Mouse (Mus musculus): ENCODE data around the gene Stard8. TPM values are rescaled to one million over a fixed set of nuclear protein-coding genes. Genes with fewer than 3 reads are reported as not detected.

Stard8 gene
- polyA plus RNA-seq, 1 experiment from 2014 or later: 6.0 TPM

DNA sequence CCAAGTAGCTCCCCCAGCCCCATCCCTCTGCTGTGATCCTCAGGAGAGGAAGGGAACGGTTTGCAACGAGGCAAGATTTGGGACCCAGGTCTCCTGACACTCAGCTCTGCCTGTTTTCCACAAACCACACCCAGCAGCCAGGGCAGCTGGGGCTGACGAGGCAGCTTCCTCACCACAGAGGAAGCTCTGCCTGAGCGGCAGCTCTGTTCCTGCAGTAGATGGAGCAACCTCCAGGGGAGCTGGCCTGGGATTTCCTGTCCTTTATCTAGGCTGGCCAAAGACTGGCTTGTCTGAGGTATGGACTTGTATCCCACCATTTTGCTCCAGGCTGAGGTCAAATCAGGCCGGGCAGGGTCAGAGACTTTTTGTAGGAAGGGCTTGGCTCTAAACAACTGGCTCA, 46.2 kb downstream of the Stard8 start:
- Histone ChIP-seq H3K4me1 (replicated peaks) (no peaks in the 10 kb centered on the region), H3K4me3 (no peak overlapping the region), H3K4me2 (no peak overlapping the region), H3K27ac (no peak overlapping the region), H3K9me3 (no peaks in the 10 kb centered on the region), H3K27me3 (peaks cover 18% of the 10 kb centered on the region), H3K36me3 (no peaks in the 10 kb centered on the region), H3K9ac (no peak overlapping the region)
- no peak for ATAC-seq (ENCODE audit: low FRiP score)
- 59% methylated on average over 5 of the region's 5 CpGs for WGBS

DNA sequence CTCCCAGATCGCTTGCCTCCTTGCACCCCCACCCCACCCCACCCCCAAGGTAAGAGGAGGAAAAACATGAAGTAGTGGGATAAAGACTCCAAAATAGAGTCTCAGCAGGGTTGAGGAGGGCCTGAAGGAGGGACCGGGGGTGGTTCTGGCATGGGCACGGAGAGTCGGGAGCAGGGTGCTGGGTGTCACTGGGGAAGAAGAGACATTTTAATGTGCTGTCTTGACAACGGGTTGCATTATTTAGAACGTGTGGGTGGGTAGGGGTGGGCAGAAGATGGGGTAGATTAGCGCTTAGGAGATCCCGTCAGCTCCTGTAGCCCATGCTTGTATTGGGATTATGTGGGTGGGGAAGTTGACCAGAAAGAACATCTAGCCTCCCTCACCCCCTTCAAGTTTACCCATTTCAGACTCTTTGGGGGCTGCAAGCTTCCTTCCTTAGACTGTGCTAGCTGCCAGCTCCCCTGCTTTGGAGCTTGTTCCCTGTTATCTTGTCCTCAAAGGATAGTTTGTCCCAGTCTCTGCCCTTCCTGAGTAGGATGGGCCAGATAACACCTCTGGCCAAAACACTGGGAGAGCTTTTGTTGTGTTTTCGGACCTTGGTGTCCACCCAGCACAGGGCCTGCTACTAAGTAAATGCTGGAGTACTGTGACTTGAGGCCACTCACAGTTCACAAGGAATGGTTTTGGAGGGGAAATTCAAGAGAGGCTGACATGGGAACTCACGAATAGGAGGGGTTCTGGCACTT, 47.9 kb downstream of the Stard8 start:
- Histone ChIP-seq H3K9ac (no peak overlapping the region), H3K4me3 (no peak overlapping the region), H3K4me1 (replicated peaks) (no peaks in the 10 kb centered on the region), H3K36me3 (no peaks in the 10 kb centered on the region), H3K4me2 (no peak overlapping the region), H3K27ac (no peak overlapping the region), H3K9me3 (no peaks in the 10 kb centered on the region), H3K27me3 (0 out of 2 replicates have a peak, but pooled peaks cover 4% of the 10 kb centered on the region)
- WGBS: 83% methylated on average over 10 of the region's 10 CpGs
- ATAC-seq (ENCODE audit: low FRiP score): no peak

DNA sequence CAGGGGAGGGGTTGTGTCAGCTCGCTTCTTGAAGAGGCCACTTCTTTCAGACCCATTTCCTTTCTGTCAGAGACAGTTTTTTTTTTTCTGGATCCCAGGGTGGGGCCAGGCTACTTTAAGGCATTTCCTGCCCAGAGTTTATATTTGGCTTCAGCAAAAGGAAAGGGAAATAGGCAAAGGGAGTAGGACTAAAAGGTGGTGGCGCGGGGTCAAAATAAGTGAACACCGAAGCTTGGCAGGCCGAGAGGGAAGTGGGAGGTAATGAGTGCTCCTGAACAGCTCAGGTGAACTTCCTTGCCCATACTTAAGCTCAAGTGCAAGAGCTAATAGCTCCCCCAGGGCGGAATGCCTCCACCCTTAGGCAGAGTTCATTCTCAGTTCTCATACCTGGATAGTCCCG, 49.2 kb downstream of the Stard8 start:
- Histone ChIP-seq H3K9ac (no peak overlapping the region), H3K4me2 (no peak overlapping the region), H3K9me3 (no peaks in the 10 kb centered on the region), H3K27ac (no peak overlapping the region), H3K27me3 (no peaks in the 10 kb centered on the region), H3K4me1 (replicated peaks) (no peaks in the 10 kb centered on the region), H3K4me3 (no peak overlapping the region), H3K36me3 (no peaks in the 10 kb centered on the region)
- WGBS: 89% methylated on average over 7 of the region's 7 CpGs
- no peak for ATAC-seq (ENCODE audit: low FRiP score)

DNA sequence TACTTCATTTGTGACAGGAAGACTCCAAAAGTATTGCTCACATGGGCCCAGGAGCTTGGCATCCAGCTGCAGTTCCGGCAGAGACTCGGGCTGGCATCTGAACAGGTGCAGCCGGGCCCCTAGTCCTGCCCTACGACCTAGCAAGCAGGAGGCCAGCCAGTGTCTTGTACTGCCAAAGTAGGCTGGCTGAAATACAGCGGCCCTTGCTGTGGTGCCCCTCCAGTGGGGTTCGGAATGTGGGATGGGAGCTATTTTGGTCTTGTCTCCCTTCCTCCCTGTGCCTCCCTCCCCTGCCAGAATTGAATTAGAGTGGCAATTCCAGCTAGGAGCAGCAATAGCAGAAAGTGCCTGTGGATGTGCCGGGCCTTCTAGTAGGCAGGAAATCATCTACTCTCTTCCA, 51.5 kb downstream of the Stard8 start:
- WGBS: 83% methylated on average over 7 of the region's 7 CpGs
- H3K4me3 ChIP-seq: no peak overlapping the region
- no peak overlapping the region for H3K27ac ChIP-seq
- H3K4me1 ChIP-seq (replicated peaks): no peaks in the 10 kb centered on the region
- ATAC-seq (ENCODE audit: low FRiP score): no peak
- no peak overlapping the region for H3K9ac ChIP-seq
- H3K9me3 ChIP-seq: no peaks in the 10 kb centered on the region
- no peaks in the 10 kb centered on the region; the same call in 1 of the 2 replicates for H3K27me3 ChIP-seq
- H3K4me2 ChIP-seq: no peak overlapping the region
- H3K36me3 ChIP-seq: no peaks in the 10 kb centered on the region

DNA sequence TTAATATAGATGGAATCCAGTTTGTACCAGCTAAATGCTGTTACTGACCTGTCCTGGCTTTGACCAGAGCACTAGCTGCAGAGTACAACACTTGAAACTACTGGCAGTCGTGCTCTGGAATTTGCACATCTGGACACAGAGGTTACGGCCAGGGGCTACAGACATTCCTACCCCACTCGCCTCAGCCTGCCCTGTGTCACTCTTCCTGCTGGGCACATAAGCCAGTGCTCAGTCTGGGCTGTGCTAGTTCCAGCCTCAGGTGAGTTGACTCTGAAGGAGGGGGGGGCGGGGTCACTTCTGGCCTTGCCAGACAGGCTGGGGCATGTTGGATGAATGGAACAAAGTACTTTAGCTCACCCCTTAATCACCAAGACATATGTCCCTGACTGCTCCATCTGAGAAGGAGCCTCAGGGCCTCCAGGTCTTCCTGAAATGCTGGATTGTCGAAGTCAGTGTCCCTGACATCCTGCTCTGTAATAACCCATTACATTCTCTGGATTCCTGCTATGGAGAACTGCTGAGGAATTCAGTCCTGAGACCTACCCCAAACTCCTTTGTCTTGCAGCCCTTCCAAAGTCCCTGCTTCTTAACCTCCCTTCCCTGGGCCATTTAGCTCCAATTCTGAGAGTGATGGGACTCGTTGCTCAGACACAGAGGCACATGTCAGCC, 54.9 kb downstream of the Stard8 start:
- 62% methylated on average over 6 of the region's 6 CpGs for WGBS
- H3K36me3 ChIP-seq: no peaks in the 10 kb centered on the region

DNA sequence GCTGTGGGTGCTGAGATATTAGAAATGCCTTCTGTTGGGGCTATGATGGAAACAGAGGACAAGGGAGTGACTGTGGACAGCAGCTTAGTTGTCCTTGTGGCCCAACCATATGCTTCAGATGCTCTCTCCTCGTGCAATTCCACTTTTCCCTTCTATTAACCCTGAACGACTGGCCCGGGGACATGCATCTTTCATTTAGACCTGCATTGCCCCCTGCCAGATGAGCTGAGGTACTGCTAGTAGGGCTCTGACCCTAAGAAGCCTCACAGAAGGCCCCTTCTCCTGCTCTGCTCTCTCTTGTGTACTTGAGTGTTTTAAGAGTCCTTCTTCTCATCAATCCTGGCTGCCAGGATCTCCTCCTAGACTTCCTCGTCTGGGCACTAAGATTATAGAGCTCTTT, 56.1 kb downstream of the Stard8 start:
- 46% methylated on average over 4 of the region's 4 CpGs for WGBS
- H3K27ac ChIP-seq: no peak overlapping the region
- no peaks in the 10 kb centered on the region for H3K36me3 ChIP-seq
- H3K9ac ChIP-seq: no peak overlapping the region
- H3K4me3 ChIP-seq: no peak overlapping the region
- ATAC-seq (ENCODE audit: low FRiP score): no peak
- no peaks in the 10 kb centered on the region for H3K9me3 ChIP-seq
- no peak overlapping the region for H3K4me2 ChIP-seq
- no peaks in the 10 kb centered on the region for H3K4me1 ChIP-seq (replicated peaks)
- peaks cover 5% of the 10 kb centered on the region; the same call in 1 of the 2 replicates for H3K27me3 ChIP-seq

More for the DNA sequence above, 54.9 kb downstream of the Stard8 start:
- H3K4me1 ChIP-seq (replicated peaks): no peaks in the 10 kb centered on the region
- H3K9ac ChIP-seq: no peak overlapping the region
- peaks cover 5% of the 10 kb centered on the region; the same call in 1 of the 2 replicates for H3K27me3 ChIP-seq
- H3K4me3 ChIP-seq: no peak overlapping the region
- no peaks in the 10 kb centered on the region for H3K9me3 ChIP-seq
- ATAC-seq (ENCODE audit: low FRiP score): no peak
- no peak overlapping the region for H3K4me2 ChIP-seq
- H3K27ac ChIP-seq: no peak overlapping the region

DNA sequence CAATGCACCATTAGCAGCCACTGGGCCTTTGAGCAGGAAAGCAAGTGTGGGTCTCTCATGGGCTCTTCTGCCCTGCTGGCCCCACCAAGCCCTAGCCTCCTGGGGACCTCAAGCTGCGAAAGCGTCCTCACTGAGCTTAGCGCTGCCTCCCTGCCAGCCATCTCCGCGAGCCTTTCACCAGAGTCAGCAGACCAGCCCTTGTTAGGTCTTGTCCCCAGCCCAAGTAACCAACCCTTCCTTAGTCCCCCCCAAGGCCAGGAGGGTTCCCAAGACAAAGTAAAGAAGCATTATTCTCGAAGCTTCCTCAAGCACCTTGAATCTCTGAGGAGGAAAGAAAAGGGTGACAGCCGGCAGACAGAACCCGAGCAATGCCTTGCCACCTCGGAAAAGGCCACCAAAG, 62.5 kb downstream of the Stard8 start:
- ATAC-seq (ENCODE audit: low FRiP score): no peak
- Histone ChIP-seq H3K4me2 (no peak overlapping the region), H3K4me3 (no peak overlapping the region), H3K9ac (no peak overlapping the region), H3K9me3 (no peaks in the 10 kb centered on the region), H3K27me3 (peaks cover 5% of the 10 kb centered on the region; the same call in 1 of the 2 replicates), H3K36me3 (no peaks in the 10 kb centered on the region), H3K4me1 (replicated peaks) (no peaks in the 10 kb centered on the region), H3K27ac (no peak overlapping the region)
- 95% methylated on average over 9 of the region's 9 CpGs for WGBS

DNA sequence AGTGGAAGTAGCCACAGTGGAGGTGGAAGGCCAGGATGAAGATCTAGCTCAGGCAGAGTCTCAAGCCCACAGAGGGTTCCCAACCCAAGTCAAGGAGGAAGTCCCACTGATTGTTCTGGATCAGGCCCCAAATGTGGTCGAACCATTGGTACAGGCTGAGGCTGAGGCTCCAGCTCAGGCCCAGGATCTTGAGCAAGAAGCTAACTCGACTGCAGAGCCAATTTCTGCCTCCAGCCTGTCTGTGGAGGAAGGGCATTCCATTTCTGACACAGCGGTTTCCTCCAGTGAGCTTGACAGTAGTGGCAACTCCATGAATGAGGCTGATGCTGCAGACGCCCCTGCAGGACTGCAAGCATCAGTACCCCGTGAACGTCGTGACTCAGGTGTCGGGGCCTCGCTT, 63.5 kb downstream of the Stard8 start:
- H3K4me2 ChIP-seq: no peak overlapping the region
- H3K27ac ChIP-seq: no peak overlapping the region
- 89% methylated on average over 9 of the region's 9 CpGs for WGBS
- H3K4me3 ChIP-seq: no peak overlapping the region
- H3K36me3 ChIP-seq: no peaks in the 10 kb centered on the region
- H3K9me3 ChIP-seq: no peaks in the 10 kb centered on the region
- no peaks in the 10 kb centered on the region for H3K4me1 ChIP-seq (replicated peaks)
- ATAC-seq (ENCODE audit: low FRiP score): no peak
- H3K27me3 ChIP-seq: peaks cover 5% of the 10 kb centered on the region; the same call in 1 of the 2 replicates
- no peak overlapping the region for H3K9ac ChIP-seq

DNA sequence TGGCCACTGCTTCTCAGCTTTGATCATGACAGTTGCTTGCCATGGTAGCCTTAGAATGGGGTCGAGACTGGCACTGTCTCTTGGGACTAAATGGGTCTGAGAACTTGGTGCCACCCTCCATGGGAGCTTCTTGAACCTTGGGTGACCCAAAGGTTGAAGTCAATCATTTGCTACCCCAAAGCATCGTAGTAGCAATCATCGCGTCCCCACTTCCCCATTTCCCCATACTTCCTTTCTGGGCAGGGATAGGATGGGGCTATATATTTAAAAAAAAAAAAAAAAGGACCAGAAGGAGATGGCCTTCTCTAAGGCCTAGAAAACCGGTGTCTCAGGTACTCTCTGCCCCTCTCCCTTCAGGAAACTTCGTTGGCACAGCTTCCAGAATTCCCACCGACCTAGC, 64.2 kb downstream of the Stard8 start:
- no peaks in the 10 kb centered on the region for H3K9me3 ChIP-seq
- 70% methylated on average over 7 of the region's 7 CpGs for WGBS
- ATAC-seq (ENCODE audit: low FRiP score): no peak

DNA sequence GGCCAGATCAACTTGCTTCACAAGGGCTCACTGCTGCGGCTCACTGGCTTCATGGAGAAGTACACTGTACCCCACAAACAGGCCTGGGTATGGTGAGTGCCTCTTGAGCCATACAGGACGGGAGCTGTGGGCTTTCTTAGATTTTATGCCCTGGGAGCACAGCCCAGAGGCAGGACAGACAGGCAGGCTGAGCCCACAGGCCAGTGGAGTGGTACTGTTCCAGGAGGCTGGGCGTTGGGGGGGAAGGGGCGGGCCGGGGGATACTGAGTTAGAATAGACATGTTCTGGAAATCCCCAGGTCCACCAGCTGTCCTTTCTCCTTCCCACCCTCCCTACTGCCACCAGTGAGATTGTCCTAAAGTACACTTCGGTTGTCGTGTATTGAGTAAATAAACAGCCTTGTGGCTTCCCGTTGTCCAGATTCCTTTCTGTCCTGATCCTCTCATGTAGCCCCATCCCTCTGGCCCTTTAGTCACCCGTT, 64.7 kb downstream of the Stard8 start:
- ATAC-seq (ENCODE audit: low FRiP score): no peak
- H3K4me3 ChIP-seq: no peak overlapping the region
- no peaks in the 10 kb centered on the region for H3K36me3 ChIP-seq
- H3K4me2 ChIP-seq: no peak overlapping the region
- H3K27me3 ChIP-seq: peaks cover 5% of the 10 kb centered on the region; the same call in 1 of the 2 replicates
- no peak overlapping the region for H3K9ac ChIP-seq
- no peaks in the 10 kb centered on the region for H3K9me3 ChIP-seq
- H3K4me1 ChIP-seq (replicated peaks): no peaks in the 10 kb centered on the region
- 80% methylated on average over 9 of the region's 9 CpGs for WGBS
- no peak overlapping the region for H3K27ac ChIP-seq

More for the DNA sequence above, 64.2 kb downstream of the Stard8 start:
- H3K27ac ChIP-seq: no peak overlapping the region
- no peak overlapping the region for H3K4me3 ChIP-seq
- H3K36me3 ChIP-seq: no peaks in the 10 kb centered on the region
- no peak overlapping the region for H3K9ac ChIP-seq
- no peaks in the 10 kb centered on the region for H3K4me1 ChIP-seq (replicated peaks)
- H3K27me3 ChIP-seq: peaks cover 5% of the 10 kb centered on the region; the same call in 1 of the 2 replicates
- H3K4me2 ChIP-seq: no peak overlapping the region

DNA sequence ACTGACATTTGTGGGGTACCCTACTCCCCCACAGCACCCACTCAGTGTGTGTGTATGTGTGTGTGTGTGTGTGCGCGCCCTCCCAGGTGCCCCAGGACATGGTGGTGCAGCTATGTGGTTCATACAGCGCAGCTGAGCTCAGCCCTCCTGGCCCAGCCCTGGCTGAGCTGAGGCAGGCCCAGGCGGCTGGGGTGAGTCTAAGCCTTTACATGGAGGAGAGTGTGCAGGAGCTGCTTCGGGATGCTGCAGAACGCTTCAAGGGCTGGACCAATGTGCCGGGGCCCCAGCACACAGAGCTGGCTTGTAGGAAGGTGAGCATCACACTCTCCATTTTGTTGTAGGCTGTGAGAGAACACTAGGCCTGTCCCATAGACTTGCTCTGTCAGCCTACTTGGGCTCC, 68.1 kb downstream of the Stard8 start:
- H3K4me2 ChIP-seq: no peak overlapping the region
- 96% methylated on average over 7 of the region's 7 CpGs for WGBS
- no peaks in the 10 kb centered on the region for H3K36me3 ChIP-seq
- no peak overlapping the region for H3K4me3 ChIP-seq
- no peaks in the 10 kb centered on the region for H3K4me1 ChIP-seq (replicated peaks)
- H3K9ac ChIP-seq: no peak overlapping the region
- peaks cover under 1% of the 10 kb centered on the region; the same call in 1 of the 2 replicates for H3K27me3 ChIP-seq
- no peaks in the 10 kb centered on the region for H3K9me3 ChIP-seq
- no peak overlapping the region for H3K27ac ChIP-seq
- no peak for ATAC-seq (ENCODE audit: low FRiP score)

DNA sequence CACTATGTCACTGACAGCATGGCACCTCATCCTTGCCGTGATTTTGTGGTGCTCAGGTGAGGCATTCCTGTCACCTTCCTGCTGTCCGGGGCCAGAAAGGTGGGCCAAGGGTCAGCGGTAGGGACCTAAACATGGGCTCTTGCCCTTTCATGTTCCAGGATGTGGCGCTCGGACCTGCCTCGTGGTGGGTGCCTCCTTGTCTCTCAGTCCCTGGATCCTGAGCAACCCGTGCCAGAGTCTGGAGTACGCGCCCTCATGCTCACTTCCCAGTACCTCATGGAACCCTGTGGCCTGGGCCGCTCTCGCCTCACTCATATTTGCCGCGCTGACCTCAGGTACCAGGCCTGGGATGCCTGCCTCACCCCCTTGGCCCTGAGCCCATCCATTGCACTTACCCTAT, 69.5 kb downstream of the Stard8 start:
- Histone ChIP-seq H3K36me3 (no peaks in the 10 kb centered on the region), H3K4me3 (no peak overlapping the region), H3K9ac (no peak overlapping the region), H3K4me2 (no peak overlapping the region), H3K27me3 (no peaks in the 10 kb centered on the region; the same call in 1 of the 2 replicates), H3K9me3 (no peaks in the 10 kb centered on the region), H3K4me1 (replicated peaks) (no peaks in the 10 kb centered on the region), H3K27ac (no peak overlapping the region)
- WGBS: 97% methylated on average over 13 of the region's 13 CpGs
- ATAC-seq (ENCODE audit: low FRiP score): no peak
